Mouse (Mus musculus) heart, adult 9 months (tissue): ENCODE measurements at regions not wholly inside any gene's neighbourhood (a gene's known extent, or its start where the extent isn't known, plus 50 kb on each side); places are given as distances from the start of the nearest gene placed in this dataset.
A peak's percentile ranks its signal among the peaks of the same experiment; 100 is the strongest.

Source experiments
- DNase-seq, 2 experiments: peaks; one replicate each; pipeline ENCODE4 v3.0.0; 2022; ENCODE audit warnings: low spot score in 2 of 2

- no peak for DNase-seq
Observed at GRCm38 (mm10) chr8:8484546-8484945, 176.5 kb downstream of the Efnb2 start.

- peak; percentile 8 to 11 for DNase-seq
Observed at GRCm38 (mm10) chr8:8482707-8483480, 178.1 kb downstream of the Efnb2 start.

- peak in 1 of 2 experiments; percentile 26 for DNase-seq
Observed at GRCm38 (mm10) chr8:8477456-8477855, 183.6 kb downstream of the Efnb2 start.

- DNase-seq, result no peak
Observed at GRCm38 (mm10) chr8:8468552-8468951, 192.5 kb downstream of the Efnb2 start.

- DNase-seq, result no peak
Observed at GRCm38 (mm10) chr8:8466526-8467244, 194.4 kb downstream of the Efnb2 start.

- DNase-seq, result no peak
Observed at GRCm38 (mm10) chr8:8462455-8462854, 198.6 kb downstream of the Efnb2 start.

GRCm38 (mm10) chr8:8457536-8457935 lies 203.5 kb downstream of the Efnb2 start:
- no peak for DNase-seq

- DNase-seq, result no peak
Observed at GRCm38 (mm10) chr8:8453944-8454343, 207.1 kb downstream of the Efnb2 start.

GRCm38 (mm10) chr8:8452226-8452625 lies 208.8 kb downstream of the Efnb2 start:
- DNase-seq, result peak; percentile 9 to 11

- DNase-seq, result no peak
Observed at GRCm38 (mm10) chr8:8448911-8449310, 212.1 kb downstream of the Efnb2 start.

- DNase-seq, result peak; percentile 12 to 14
Observed at GRCm38 (mm10) chr8:8441568-8441967, 219.5 kb downstream of the Efnb2 start.

GRCm38 (mm10) chr8:8440903-8441302 lies 220.1 kb downstream of the Efnb2 start:
- no peak for DNase-seq

- DNase-seq, result no peak
Observed at GRCm38 (mm10) chr8:8426201-8426600, 234.8 kb downstream of the Efnb2 start.

- no peak for DNase-seq
Observed at GRCm38 (mm10) chr8:8423443-8423842, 237.6 kb downstream of the Efnb2 start.

GRCm38 (mm10) chr8:8421713-8422112 lies 239.3 kb downstream of the Efnb2 start:
- DNase-seq, result peak; percentile 29 to 31

- no peak for DNase-seq
Observed at GRCm38 (mm10) chr8:8419360-8420330, 241.4 kb downstream of the Efnb2 start.

GRCm38 (mm10) chr8:8418929-8419328 lies 242.1 kb downstream of the Efnb2 start:
- DNase-seq, result no peak

GRCm38 (mm10) chr8:8418525-8418924 lies 242.5 kb downstream of the Efnb2 start:
- no peak for DNase-seq

- DNase-seq, result no peak
Observed at GRCm38 (mm10) chr8:8416092-8416701, 244.8 kb downstream of the Efnb2 start.

- DNase-seq, result no peak
Observed at GRCm38 (mm10) chr8:8407357-8407756, 253.7 kb downstream of the Efnb2 start.

- DNase-seq, result no peak
Observed at GRCm38 (mm10) chr8:8403410-8403809, 257.6 kb downstream of the Efnb2 start.
